Mouse (Mus musculus) midbrain, embryonic 14.5 days (tissue): ENCODE measurements around the gene Atp1a1. TPM values are rescaled to one million over a fixed set of nuclear protein-coding genes. Genes with fewer than 3 reads are reported as not detected.
A peak's percentile ranks its signal among the peaks of the same experiment; 100 is the strongest.

Experiments
- ATAC-seq: fragments of 200-750 bp; cut with Nextera tagmentation; 2 replicates; pipeline ENCODE4 v1.8.0; 2017; ENCODE audit warnings: moderate number of reproducible peaks, moderate library complexity; ENCODE audit not compliant: low FRiP score, low TSS enrichment
- DNase-seq: peaks from one replicate; pipeline ENCODE4 v3.0.0-alpha.2; 2015
- H3K27ac ChIP-seq: fragments of 300-500 bp; sonication (generic); replicated peaks from 2 replicates; pipeline ENCODE4 v1.5.1; 2014; ENCODE audit warnings: mild to moderate bottlenecking, low read depth, low read length, moderate library complexity
- H3K27me3 ChIP-seq: fragments of 300-500 bp; sonication (generic); 2 replicates; pipeline ENCODE4 v1.6.1; 2014; ENCODE audit warnings: low read length, control low read depth, mixed read lengths; ENCODE audit not compliant: control insufficient read depth, insufficient read depth
- H3K36me3 ChIP-seq: fragments of 300-500 bp; sonication (generic); 2 replicates; pipeline ENCODE4 v1.6.1; 2014; ENCODE audit warnings: low read length, control low read depth; ENCODE audit not compliant: control insufficient read depth, insufficient read depth
- H3K4me1 ChIP-seq: fragments of 300-500 bp; sonication (generic); 2 replicates; pipeline ENCODE4 v1.6.1; 2014; ENCODE audit warnings: mild to moderate bottlenecking, antibody characterized with exemption, low read length, control low read depth; ENCODE audit not compliant: control insufficient read depth, insufficient read depth
- H3K4me2 ChIP-seq: fragments of 300-500 bp; sonication (generic); 2 replicates; pipeline ENCODE4 v1.6.1; 2014; ENCODE audit warnings: mild to moderate bottlenecking, low read length, moderate library complexity
- H3K4me3 ChIP-seq: fragments of 300-500 bp; sonication (generic); replicated peaks from 2 replicates; pipeline ENCODE4 v1.5.1; 2014; ENCODE audit warnings: low read depth, low read length
- H3K9ac ChIP-seq: fragments of 300-500 bp; sonication (generic); replicated peaks from 2 replicates; pipeline ENCODE4 v1.6.1; 2014; ENCODE audit warnings: mild to moderate bottlenecking, low read length, moderate library complexity
- H3K9me3 ChIP-seq: fragments of 300-500 bp; sonication (generic); 2 replicates; pipeline ENCODE4 v1.6.1; 2016; ENCODE audit warnings: low read length, control low read depth, mixed read lengths; ENCODE audit not compliant: control insufficient read depth
- WGBS: fragments of 180-500 bp; shearing (Covaris S2); extraction: QIAGEN DNeasy Blood & Tissue Kit; methylation state at CpG from one replicate; pipeline ENCODE4 v1.1.7; 2014; 5-methylcytosine and 5-hydroxymethylcytosine counted together
- polyA plus RNA-seq: library from polyadenylated mRNA; unstranded; fragments of >200 nt; fragmentation: Nextera tagmentation; extraction: Ambion mirVana; gene quantifications from 2 replicates; pipeline ENCODE4 v1.2.1, GENCODE M21; 2014

Gene Atp1a1
- polyA plus RNA-seq, result 80.9 and 84.7 TPM in 2 replicates

DNA sequence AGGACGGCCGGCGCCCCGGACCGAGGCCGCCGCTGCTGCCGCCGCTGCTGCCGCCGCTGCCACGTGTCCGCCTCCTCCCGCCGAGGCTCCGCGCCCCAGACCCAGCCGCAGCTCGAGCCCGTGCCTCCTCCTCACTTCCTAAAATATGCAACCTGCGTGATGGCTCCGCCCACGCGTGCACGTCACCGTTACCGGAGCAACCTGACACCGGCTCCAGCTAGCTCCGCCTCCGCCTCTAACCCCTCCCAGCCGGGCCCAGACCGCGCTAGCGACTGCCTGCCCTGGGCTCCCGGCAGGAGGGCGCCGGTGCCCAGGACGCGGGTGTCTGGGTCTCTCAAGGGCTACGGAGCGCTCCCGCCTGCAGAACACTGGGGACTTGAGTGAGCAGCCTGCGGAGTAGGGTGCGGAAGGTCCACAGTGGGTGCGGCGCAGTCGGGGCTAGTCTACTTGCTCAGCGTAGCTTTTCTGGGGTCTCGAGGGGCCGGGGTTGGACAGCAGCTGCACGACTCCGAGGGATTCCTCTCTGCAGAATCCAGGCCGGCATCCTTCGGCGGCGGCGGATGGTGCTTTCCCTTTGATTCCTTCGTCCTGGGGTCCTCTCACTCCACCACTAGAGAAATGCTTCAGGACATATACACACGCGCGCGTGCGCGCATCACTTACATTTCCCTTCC is at the start of gene Atp1a1:
Atp1a1 (minus strand) TSS at position 135 of the 674 bp plus-strand sequence.
- Histone ChIP-seq H3K9me3 (no peaks in the 10 kb centered on the region), H3K27ac (peak within 1 kb of the TSS; percentile 95)
- WGBS, result under 1% methylated on average over 64 of the region's 64 CpGs

DNA sequence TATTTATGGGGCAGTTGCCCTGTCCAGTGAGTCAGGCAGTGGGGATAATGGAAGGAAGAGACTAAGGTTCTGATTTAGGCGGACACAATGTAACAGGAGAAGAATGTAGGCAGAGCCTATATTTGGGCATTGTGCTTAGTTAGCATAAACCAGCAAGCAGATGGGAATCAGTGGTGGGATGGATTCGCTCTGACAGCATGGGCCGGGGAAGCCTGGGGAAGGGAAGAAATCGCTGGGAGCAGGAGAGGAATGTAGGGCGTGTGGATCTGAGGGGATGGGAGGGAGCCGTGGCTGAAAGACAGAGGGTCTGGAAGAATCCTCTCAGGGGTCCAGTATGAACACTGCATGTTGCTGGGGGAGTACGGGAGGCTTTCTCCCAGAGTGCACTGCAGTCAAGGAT is 49.0 kb upstream of the Atp1a1 start:
- no peak overlapping the region for H3K27ac ChIP-seq
- 35% methylated on average over 7 of the region's 7 CpGs for WGBS
- no peak for ATAC-seq

More for the DNA sequence above, at the start of gene Atp1a1:
- H3K9ac ChIP-seq, result peak within 1 kb of the TSS; percentile 87
- no peaks in the 10 kb centered on the region for H3K27me3 ChIP-seq
- no peaks in the 10 kb centered on the region for H3K36me3 ChIP-seq
- peak within 1 kb of the TSS; percentile 86 for H3K4me3 ChIP-seq
- peaks cover 42% of the 10 kb centered on the region for H3K4me1 ChIP-seq
- ATAC-seq (peak; percentile 96), DNase-seq (peak; percentile 99)
- peak within 1 kb of the TSS; percentile 62 for H3K4me2 ChIP-seq

DNA sequence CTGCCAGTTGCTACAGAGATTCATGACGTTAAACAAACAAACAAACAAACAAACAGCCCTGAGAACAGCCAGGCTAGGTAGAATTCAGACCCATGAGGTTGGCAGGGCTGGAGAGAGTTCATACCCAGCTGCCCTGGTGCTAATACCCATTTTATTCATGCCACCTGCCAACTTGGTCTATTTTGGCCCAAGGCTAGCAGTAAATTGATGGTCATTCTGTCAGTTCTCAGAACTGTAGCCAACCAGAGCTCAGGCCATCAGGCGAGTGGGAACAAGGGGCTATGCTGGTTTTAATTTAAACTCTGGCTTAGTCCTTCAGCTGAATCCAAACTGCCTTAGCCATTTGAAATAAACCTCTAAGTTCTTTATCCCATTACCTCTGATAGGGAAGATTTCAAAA is 48.5 kb upstream of the Atp1a1 start:
- no peaks in the 10 kb centered on the region for H3K36me3 ChIP-seq
- no peak overlapping the region for H3K9ac ChIP-seq
- WGBS, result 70% methylated on average over 2 of the region's 2 CpGs
- H3K4me1 ChIP-seq, result peaks cover 4% of the 10 kb centered on the region; the same call in 1 of the 2 replicates
- no peak overlapping the region for H3K4me2 ChIP-seq
- no peak for DNase-seq
- H3K27me3 ChIP-seq, result no peaks in the 10 kb centered on the region
- H3K4me3 ChIP-seq, result no peak overlapping the region
- no peak for ATAC-seq
- H3K27ac ChIP-seq, result no peak overlapping the region
- no peaks in the 10 kb centered on the region for H3K9me3 ChIP-seq

More for the DNA sequence above, 49.0 kb upstream of the Atp1a1 start:
- Histone ChIP-seq H3K4me3 (no peak overlapping the region), H3K9ac (no peak overlapping the region), H3K4me1 (peaks cover 4% of the 10 kb centered on the region; the same call in 1 of the 2 replicates), H3K9me3 (no peaks in the 10 kb centered on the region), H3K36me3 (no peaks in the 10 kb centered on the region), H3K27me3 (no peaks in the 10 kb centered on the region), H3K4me2 (no peak overlapping the region)
- peak; percentile 26 for DNase-seq

DNA sequence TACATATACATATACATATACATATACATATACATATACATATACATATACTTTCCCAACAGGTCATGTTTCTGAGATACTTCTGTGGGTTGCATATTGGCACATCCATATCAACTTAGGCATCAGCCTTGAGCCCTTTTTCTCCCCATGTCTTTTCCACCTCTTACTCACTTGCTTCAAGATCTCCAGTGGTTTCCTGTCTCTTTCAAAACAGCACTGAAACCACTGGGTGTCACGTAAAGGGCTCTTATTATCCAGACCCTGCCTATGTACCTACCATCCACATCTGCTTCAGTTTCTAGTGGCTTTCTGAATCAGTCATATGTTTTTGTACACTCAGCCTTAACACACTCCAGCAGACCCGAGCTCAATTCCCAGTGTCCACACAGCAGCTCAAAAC is 45.8 kb upstream of the Atp1a1 start:
- 81% methylated on average over 2 of the region's 2 CpGs for WGBS

DNA sequence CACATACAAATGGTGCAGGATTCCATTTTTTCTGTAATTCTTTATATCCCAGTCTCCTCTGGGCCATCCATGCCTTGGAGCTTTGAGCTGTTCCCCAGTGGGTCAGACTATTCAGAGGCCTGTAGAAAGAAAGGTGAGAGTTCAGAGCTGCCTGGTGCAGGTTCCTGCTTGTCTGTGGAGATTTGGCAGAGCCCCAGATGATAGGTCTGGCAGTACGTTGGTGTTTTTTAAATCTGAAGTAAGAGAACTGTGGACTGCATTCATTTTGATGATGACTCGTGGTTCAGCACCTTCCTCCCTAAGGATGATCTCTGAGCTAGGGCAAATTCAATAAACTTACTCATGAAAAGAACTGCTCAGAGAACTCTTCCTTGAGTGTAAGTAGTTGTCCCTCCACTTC is 44.8 kb upstream of the Atp1a1 start:
- H3K27me3 ChIP-seq, result no peaks in the 10 kb centered on the region
- 76% methylated on average over 2 of the region's 2 CpGs for WGBS

More for the DNA sequence above, 45.8 kb upstream of the Atp1a1 start:
- no peaks in the 10 kb centered on the region for H3K27me3 ChIP-seq
- no peak overlapping the region for H3K4me2 ChIP-seq
- no peaks in the 10 kb centered on the region for H3K9me3 ChIP-seq
- H3K36me3 ChIP-seq, result no peaks in the 10 kb centered on the region
- DNase-seq (no peak), ATAC-seq (no peak)
- H3K9ac ChIP-seq, result no peak overlapping the region
- no peak overlapping the region for H3K27ac ChIP-seq
- H3K4me3 ChIP-seq, result no peak overlapping the region
- H3K4me1 ChIP-seq, result peaks cover 4% of the 10 kb centered on the region; the same call in 1 of the 2 replicates

DNA sequence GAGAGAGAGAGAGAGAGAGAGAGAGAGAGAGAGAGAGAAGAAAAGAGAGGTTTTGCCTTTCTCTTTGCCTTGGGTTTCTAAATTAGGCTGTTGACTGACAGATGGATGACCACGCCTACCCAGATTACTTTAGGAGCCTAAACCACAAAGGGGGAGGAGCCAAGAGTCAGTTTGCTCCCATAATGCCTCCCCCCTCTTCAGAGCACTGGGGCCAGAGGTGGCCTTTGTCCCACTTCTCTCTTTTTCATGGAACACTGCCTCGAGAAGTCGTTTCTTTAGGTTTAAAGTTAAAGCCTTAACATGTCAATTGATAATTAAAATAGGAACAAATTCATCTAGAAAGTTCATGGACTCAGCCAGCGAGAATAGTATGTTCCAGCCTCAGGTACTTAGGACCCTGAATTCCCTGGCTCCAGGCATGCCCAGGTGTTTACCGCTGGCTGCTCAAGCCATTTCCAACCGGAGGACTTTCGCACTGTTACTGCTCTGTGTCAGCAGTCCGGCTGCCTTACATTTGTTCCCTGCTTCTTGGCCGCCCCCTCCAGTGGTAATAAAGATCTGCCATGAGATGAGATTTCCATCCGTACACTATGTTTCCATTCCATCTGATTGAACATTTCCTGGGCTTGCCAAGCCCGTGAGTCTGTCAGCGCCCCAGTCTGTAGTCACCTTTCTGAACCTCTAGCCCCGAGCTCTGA is 43.8 kb upstream of the Atp1a1 start:
- no peaks in the 10 kb centered on the region for H3K27me3 ChIP-seq
- ATAC-seq, result no peak
- whole genome bisulfite sequencing, result 74% methylated on average over 13 of the region's 13 CpGs

More for the DNA sequence above, 44.8 kb upstream of the Atp1a1 start:
- no peak overlapping the region for H3K9ac ChIP-seq
- no peaks in the 10 kb centered on the region for H3K9me3 ChIP-seq
- H3K4me3 ChIP-seq, result no peak overlapping the region
- no peak overlapping the region for H3K27ac ChIP-seq
- H3K4me1 ChIP-seq, result peaks cover 4% of the 10 kb centered on the region; the same call in 1 of the 2 replicates
- H3K4me2 ChIP-seq, result no peak overlapping the region
- ATAC-seq (no peak), DNase-seq (no peak)
- no peaks in the 10 kb centered on the region for H3K36me3 ChIP-seq

DNA sequence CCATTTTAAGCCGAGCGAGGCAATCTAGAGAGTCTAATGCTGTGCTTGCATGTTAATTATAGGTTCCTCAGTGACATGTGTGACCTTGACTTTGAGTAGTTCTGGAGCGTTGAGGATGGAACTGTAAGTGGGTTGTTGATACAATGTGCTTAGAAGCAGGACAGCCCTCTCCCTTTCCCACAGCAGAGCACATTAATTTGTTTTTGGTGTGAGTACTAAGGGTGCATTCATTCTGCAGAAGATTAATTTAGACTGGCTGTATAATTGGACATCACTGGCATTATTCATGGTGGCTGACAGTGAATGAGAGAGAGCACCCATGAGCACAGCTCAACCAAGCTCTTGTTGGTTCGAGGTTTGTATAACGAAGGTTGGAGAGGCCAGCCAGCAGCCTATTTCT is 42.3 kb upstream of the Atp1a1 start:
- ATAC-seq (no peak), DNase-seq (no peak)
- Histone ChIP-seq H3K9ac (no peak overlapping the region), H3K36me3 (no peaks in the 10 kb centered on the region), H3K27ac (no peak overlapping the region), H3K4me3 (no peak overlapping the region), H3K4me1 (no peaks in the 10 kb centered on the region), H3K27me3 (no peaks in the 10 kb centered on the region), H3K9me3 (no peaks in the 10 kb centered on the region), H3K4me2 (no peak overlapping the region)
- WGBS, result 77% methylated on average over 5 of the region's 5 CpGs

More for the DNA sequence above, 43.8 kb upstream of the Atp1a1 start:
- H3K4me2 ChIP-seq, result no peak overlapping the region
- no peaks in the 10 kb centered on the region for H3K9me3 ChIP-seq
- no peak overlapping the region for H3K4me3 ChIP-seq
- H3K27ac ChIP-seq, result no peak overlapping the region
- H3K4me1 ChIP-seq, result 0 out of 2 replicates have a peak, but pooled peaks cover under 1% of the 10 kb centered on the region
- no peaks in the 10 kb centered on the region for H3K36me3 ChIP-seq
- no peak for DNase-seq
- no peak overlapping the region for H3K9ac ChIP-seq

DNA sequence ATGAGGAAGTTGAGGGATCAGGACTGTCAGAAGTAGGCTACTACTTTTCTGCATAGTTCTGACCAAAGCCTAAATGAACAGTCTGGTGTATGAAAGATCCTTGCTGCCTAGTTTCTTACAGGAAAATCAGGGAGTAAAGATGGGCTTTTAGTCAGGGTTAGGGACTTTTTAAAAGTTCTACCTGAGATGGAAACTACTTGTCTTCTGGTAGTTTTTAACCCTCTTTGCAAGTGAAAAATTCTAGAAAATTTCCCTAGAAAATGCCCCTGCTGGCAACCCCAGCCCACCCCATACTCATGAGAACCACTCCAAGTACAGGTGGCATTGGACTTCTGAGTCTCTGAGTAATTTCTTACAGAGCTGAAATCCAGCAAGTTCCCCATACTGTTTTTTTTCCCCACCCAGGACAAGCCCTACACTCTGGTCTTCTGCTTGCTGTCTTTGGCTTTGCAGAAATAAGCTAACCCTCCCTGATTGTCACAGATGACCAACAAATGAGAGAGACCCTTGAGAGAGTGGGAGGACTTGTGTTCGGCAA is 41.2 kb upstream of the Atp1a1 start:
- WGBS, result 77% methylated on average over 1 of the region's 1 CpGs
- no peaks in the 10 kb centered on the region for H3K36me3 ChIP-seq
- no peaks in the 10 kb centered on the region for H3K4me1 ChIP-seq
- ATAC-seq, result no peak
- no peak for DNase-seq
- no peaks in the 10 kb centered on the region for H3K9me3 ChIP-seq
- no peak overlapping the region for H3K27ac ChIP-seq
- H3K4me2 ChIP-seq, result no peak overlapping the region
- H3K27me3 ChIP-seq, result no peaks in the 10 kb centered on the region
- no peak overlapping the region for H3K4me3 ChIP-seq
- no peak overlapping the region for H3K9ac ChIP-seq
